Mouse (Mus musculus): ENCODE measurements around the gene Adgrl3. TPM values are rescaled to one million over a fixed set of nuclear protein-coding genes. Genes with fewer than 3 reads are reported as not detected.

Adgrl3 gene
- polyA plus RNA-seq, 1 experiment from 2014 or later, result 18.8 TPM

DNA sequence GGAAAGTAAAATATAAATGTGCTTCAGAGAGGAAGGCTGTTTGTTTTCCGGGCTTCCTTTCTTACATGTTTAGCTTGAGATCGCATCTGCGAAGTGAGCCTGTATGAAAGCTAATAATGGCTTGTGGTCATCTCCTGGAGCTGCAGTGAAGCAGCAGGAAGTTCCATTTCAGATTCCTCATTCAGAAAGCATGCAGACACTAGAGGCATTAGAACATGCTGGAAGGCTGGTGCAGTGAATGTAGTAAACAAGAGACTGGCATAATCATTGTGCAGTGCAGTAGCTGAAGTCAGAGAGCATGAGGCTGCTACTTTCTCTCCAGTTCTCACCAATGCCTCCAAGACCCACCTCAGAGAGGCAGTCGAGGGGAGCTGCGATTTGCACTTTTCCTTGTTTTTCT is 601.2 kb downstream of the Adgrl3 start:
- DNase-seq (ENCODE audit: low spot score), result no peak
- H3K27ac ChIP-seq (replicated peaks; ENCODE audit: low read depth, low read length), result no peak overlapping the region
- no peaks in the 10 kb centered on the region for H3K4me1 ChIP-seq (ENCODE audit: control insufficient read depth, insufficient read depth, low read length)
- no peak for ATAC-seq (replicated peaks; ENCODE audit: insufficient number of reproducible peaks, low FRiP score, low TSS enrichment, low read depth)
- H3K36me3 ChIP-seq (replicated peaks; ENCODE audit: control insufficient read depth, insufficient read depth, low read depth, low read length), result no peaks in the 10 kb centered on the region
- WGBS, result 90% methylated on average over 5 of the region's 5 CpGs
- H3K4me2 ChIP-seq (ENCODE audit: low read depth, low read length), result no peak overlapping the region
- H3K27me3 ChIP-seq (ENCODE audit: control insufficient read depth, insufficient read depth, low read length), result no peaks in the 10 kb centered on the region
- no peak overlapping the region for H3K9ac ChIP-seq (replicated peaks; ENCODE audit: low read length)
- H3K4me3 ChIP-seq (ENCODE audit: low read depth, low read length), result no peak overlapping the region
- H3K9me3 ChIP-seq (replicated peaks; ENCODE audit: control insufficient read depth, low read length), result no peaks in the 10 kb centered on the region

DNA sequence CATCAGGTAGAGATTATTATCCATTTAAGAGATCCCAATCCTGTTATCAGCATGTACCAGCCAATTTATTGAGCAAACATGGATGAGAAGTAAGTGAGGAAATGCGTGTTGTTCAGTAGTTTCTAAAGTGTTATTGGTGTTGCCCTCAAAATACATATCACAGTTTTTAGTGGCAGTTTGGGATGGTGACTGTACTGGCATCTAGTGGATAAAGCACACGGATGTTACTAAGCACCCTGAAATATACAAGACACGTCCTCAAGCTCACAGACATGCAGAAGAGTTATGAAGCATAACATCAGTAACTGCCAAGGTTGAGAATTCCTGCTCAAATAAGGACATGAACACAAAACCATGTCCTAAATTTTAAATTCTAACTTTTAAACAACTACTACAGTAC is 601.8 kb downstream of the Adgrl3 start:
- no peak overlapping the region for H3K4me3 ChIP-seq (ENCODE audit: low read depth, low read length)
- H3K4me1 ChIP-seq (ENCODE audit: control insufficient read depth, insufficient read depth, low read length), result no peaks in the 10 kb centered on the region
- ATAC-seq (replicated peaks; ENCODE audit: insufficient number of reproducible peaks, low FRiP score, low TSS enrichment, low read depth) (no peak), DNase-seq (ENCODE audit: low spot score) (no peak)
- WGBS, result 86% methylated on average over 3 of the region's 3 CpGs
- H3K27ac ChIP-seq (replicated peaks; ENCODE audit: low read depth, low read length), result no peak overlapping the region
- H3K27me3 ChIP-seq (ENCODE audit: control insufficient read depth, insufficient read depth, low read length), result no peaks in the 10 kb centered on the region
- no peak overlapping the region for H3K9ac ChIP-seq (replicated peaks; ENCODE audit: low read length)
- H3K36me3 ChIP-seq (replicated peaks; ENCODE audit: control insufficient read depth, insufficient read depth, low read depth, low read length), result no peaks in the 10 kb centered on the region
- H3K9me3 ChIP-seq (replicated peaks; ENCODE audit: control insufficient read depth, low read length), result no peaks in the 10 kb centered on the region
- no peak overlapping the region for H3K4me2 ChIP-seq (ENCODE audit: low read depth, low read length)

DNA sequence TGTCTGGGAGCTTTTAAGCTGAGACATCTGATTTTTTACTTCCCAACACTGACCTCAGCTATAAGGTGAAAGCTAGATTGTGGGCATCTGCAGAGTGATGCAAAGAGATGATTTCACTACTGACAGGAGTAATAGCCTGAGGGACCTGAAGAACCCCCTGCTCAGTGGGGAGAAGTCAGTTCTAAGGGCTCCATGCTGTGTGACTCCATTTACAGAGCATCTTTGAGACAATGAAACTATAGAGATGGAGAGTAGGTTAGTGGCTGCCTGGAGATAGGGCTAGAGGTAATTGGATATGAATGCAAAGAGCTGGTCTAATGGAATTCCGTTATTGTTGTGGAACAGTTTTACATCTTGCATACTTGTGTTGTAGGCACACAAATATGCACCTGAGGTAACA is 603.9 kb downstream of the Adgrl3 start:
- WGBS, result 11% methylated on average over 1 of the region's 1 CpGs
- Histone ChIP-seq H3K9ac (replicated peaks; ENCODE audit: low read length) (no peak overlapping the region), H3K27me3 (ENCODE audit: control insufficient read depth, insufficient read depth, low read length) (no peaks in the 10 kb centered on the region)

DNA sequence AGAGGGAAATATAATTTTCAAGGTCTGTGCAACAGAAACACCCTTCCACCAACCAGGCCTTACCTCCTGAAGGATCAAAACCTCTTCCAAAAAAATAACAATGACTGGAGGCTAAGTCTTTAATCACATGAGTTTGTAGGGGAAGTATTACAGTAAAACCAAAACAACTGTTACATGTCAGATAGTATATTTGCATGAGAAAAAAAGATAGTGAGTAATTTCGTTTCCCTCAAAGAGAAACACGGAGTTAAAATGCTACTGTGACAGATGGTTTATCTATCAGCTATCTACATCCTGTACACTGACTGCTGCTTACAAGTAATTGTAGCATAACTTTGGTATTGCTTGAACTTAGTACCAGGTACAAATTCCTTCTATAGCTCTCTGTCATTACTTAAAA is 616.2 kb downstream of the Adgrl3 start:
- no peak for ATAC-seq (replicated peaks; ENCODE audit: insufficient number of reproducible peaks, low FRiP score, low TSS enrichment, low read depth)
- Histone ChIP-seq H3K4me3 (ENCODE audit: low read depth, low read length) (no peak overlapping the region), H3K27ac (replicated peaks; ENCODE audit: low read depth, low read length) (no peak overlapping the region), H3K27me3 (ENCODE audit: control insufficient read depth, insufficient read depth, low read length) (no peaks in the 10 kb centered on the region), H3K4me1 (ENCODE audit: control insufficient read depth, insufficient read depth, low read length) (no peaks in the 10 kb centered on the region), H3K9me3 (replicated peaks; ENCODE audit: control insufficient read depth, low read length) (no peaks in the 10 kb centered on the region), H3K36me3 (replicated peaks; ENCODE audit: control insufficient read depth, insufficient read depth, low read depth, low read length) (no peaks in the 10 kb centered on the region), H3K9ac (replicated peaks; ENCODE audit: low read length) (no peak overlapping the region), H3K4me2 (ENCODE audit: low read depth, low read length) (no peak overlapping the region)
- WGBS, result 79% methylated on average over 2 of the region's 2 CpGs
- no peak for DNase-seq (ENCODE audit: low spot score)

More for the DNA sequence above, 603.9 kb downstream of the Adgrl3 start:
- no peak overlapping the region for H3K27ac ChIP-seq (replicated peaks; ENCODE audit: low read depth, low read length)
- no peak for DNase-seq (ENCODE audit: low spot score)
- H3K4me3 ChIP-seq (ENCODE audit: low read depth, low read length), result no peak overlapping the region
- no peaks in the 10 kb centered on the region for H3K9me3 ChIP-seq (replicated peaks; ENCODE audit: control insufficient read depth, low read length)
- no peak for ATAC-seq (replicated peaks; ENCODE audit: insufficient number of reproducible peaks, low FRiP score, low TSS enrichment, low read depth)
- no peaks in the 10 kb centered on the region for H3K4me1 ChIP-seq (ENCODE audit: control insufficient read depth, insufficient read depth, low read length)
- H3K4me2 ChIP-seq (ENCODE audit: low read depth, low read length), result no peak overlapping the region
- no peaks in the 10 kb centered on the region for H3K36me3 ChIP-seq (replicated peaks; ENCODE audit: control insufficient read depth, insufficient read depth, low read depth, low read length)

DNA sequence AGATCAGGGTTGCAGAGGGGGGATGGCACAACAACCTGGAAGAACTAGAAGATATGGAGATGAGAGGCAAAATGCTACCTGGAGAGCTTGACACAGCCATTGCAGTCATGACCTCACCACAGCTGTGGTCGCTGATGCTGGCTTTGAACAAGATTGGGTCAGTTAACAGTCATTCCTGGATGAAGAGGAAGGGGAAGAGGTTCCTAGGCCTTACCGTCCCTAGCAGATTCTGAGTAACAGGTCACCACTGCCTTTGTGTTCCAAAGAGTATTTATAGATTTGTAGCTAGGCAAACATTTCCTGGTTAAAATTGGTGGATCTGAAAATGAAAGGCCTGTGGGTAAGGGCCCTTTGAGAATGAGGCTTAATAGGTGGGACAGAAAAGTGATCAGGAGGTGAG is 618.5 kb downstream of the Adgrl3 start:
- DNase-seq (ENCODE audit: low spot score), result no peak
- ATAC-seq (replicated peaks; ENCODE audit: insufficient number of reproducible peaks, low FRiP score, low TSS enrichment, low read depth), result no peak
- Histone ChIP-seq H3K27me3 (ENCODE audit: control insufficient read depth, insufficient read depth, low read length) (no peaks in the 10 kb centered on the region), H3K9me3 (replicated peaks; ENCODE audit: control insufficient read depth, low read length) (no peaks in the 10 kb centered on the region), H3K27ac (replicated peaks; ENCODE audit: low read depth, low read length) (no peak overlapping the region), H3K9ac (replicated peaks; ENCODE audit: low read length) (no peak overlapping the region), H3K4me1 (ENCODE audit: control insufficient read depth, insufficient read depth, low read length) (no peaks in the 10 kb centered on the region), H3K4me2 (ENCODE audit: low read depth, low read length) (no peak overlapping the region), H3K4me3 (ENCODE audit: low read depth, low read length) (no peak overlapping the region), H3K36me3 (replicated peaks; ENCODE audit: control insufficient read depth, insufficient read depth, low read depth, low read length) (no peaks in the 10 kb centered on the region)
- WGBS, result 91% methylated on average over 2 of the region's 2 CpGs

DNA sequence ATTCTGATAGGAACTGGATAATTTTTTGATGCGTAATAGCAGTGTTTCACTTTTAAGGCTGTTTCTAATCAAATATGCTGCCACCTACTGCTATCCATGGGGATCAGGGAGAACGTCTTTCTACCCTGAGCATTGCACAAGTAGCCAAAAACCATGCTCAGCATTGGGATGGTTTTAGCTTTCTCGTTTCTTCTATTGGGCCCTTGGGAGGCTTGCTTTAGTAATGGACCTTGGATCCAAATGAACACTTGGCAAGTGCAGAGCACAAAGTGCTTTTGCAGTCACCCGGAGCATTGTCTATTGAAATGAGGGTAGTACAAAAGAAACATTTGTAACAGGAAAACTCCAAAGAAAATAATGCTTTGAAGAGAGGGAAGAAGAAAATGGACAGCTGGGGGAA is 620.2 kb downstream of the Adgrl3 start:
- no peaks in the 10 kb centered on the region for H3K9me3 ChIP-seq (replicated peaks; ENCODE audit: control insufficient read depth, low read length)
- H3K27ac ChIP-seq (replicated peaks; ENCODE audit: low read depth, low read length), result no peak overlapping the region
- WGBS, result 69% methylated on average over 4 of the region's 4 CpGs
- ATAC-seq (replicated peaks; ENCODE audit: insufficient number of reproducible peaks, low FRiP score, low TSS enrichment, low read depth) (no peak), DNase-seq (ENCODE audit: low spot score) (no peak)
- no peak overlapping the region for H3K9ac ChIP-seq (replicated peaks; ENCODE audit: low read length)
- H3K36me3 ChIP-seq (replicated peaks; ENCODE audit: control insufficient read depth, insufficient read depth, low read depth, low read length), result no peaks in the 10 kb centered on the region
- H3K27me3 ChIP-seq (ENCODE audit: control insufficient read depth, insufficient read depth, low read length), result no peaks in the 10 kb centered on the region
- H3K4me3 ChIP-seq (ENCODE audit: low read depth, low read length), result no peak overlapping the region
- no peaks in the 10 kb centered on the region for H3K4me1 ChIP-seq (ENCODE audit: control insufficient read depth, insufficient read depth, low read length)
- H3K4me2 ChIP-seq (ENCODE audit: low read depth, low read length), result no peak overlapping the region

DNA sequence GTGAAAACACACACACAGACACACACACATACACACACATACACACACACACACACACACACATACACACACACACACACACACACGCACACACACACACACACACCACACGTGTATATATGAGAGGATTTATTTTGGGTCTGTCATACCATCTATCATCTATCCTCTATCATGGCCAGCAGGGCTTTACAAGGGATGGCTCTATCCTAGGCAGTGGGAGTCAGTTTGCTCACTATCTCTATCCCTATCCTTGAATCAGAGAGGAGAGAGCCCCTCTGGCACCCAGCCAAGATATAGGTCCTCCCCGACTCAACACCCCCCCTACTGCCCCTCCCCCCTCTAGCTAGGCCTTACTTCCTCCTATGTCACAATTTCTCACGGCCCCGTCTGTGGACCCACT is 625.6 kb downstream of the Adgrl3 start:
- Histone ChIP-seq H3K9me3 (replicated peaks; ENCODE audit: control insufficient read depth, low read length) (no peaks in the 10 kb centered on the region), H3K4me3 (ENCODE audit: low read depth, low read length) (no peak overlapping the region), H3K9ac (replicated peaks; ENCODE audit: low read length) (no peak overlapping the region), H3K27ac (replicated peaks; ENCODE audit: low read depth, low read length) (no peak overlapping the region), H3K4me2 (ENCODE audit: low read depth, low read length) (no peak overlapping the region), H3K36me3 (replicated peaks; ENCODE audit: control insufficient read depth, insufficient read depth, low read depth, low read length) (no peaks in the 10 kb centered on the region), H3K4me1 (ENCODE audit: control insufficient read depth, insufficient read depth, low read length) (no peaks in the 10 kb centered on the region), H3K27me3 (ENCODE audit: control insufficient read depth, insufficient read depth, low read length) (no peaks in the 10 kb centered on the region)
- no peak for DNase-seq (ENCODE audit: low spot score)
- 84% methylated on average over 5 of the region's 5 CpGs for WGBS
- no peak for ATAC-seq (replicated peaks; ENCODE audit: insufficient number of reproducible peaks, low FRiP score, low TSS enrichment, low read depth)

DNA sequence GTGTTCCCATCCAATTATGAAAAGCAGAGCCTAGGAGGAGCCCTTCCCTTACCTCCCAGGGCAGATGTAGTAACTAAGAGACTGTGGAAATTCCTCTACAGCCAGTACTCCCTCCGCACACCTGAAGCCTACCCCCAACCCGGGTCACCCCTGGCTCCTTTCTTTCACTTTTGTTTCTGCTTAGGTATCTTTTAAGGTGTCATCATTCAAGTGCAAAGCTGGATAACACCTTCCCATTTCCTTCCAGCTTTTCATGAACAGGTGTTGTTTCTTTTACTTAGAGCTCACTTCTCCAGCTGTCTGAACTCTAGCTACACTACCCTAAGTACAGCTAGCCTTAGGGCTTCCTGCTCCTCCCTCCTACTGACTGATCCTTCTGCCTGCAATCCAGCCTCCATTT is 634.0 kb downstream of the Adgrl3 start:
- ATAC-seq (replicated peaks; ENCODE audit: insufficient number of reproducible peaks, low FRiP score, low TSS enrichment, low read depth) (no peak), DNase-seq (ENCODE audit: low spot score) (no peak)
- H3K36me3 ChIP-seq (replicated peaks; ENCODE audit: control insufficient read depth, insufficient read depth, low read depth, low read length), result no peaks in the 10 kb centered on the region
- no peak overlapping the region for H3K9ac ChIP-seq (replicated peaks; ENCODE audit: low read length)
- no peaks in the 10 kb centered on the region for H3K9me3 ChIP-seq (replicated peaks; ENCODE audit: control insufficient read depth, low read length)
- 52% methylated on average over 2 of the region's 2 CpGs for WGBS
- H3K27ac ChIP-seq (replicated peaks; ENCODE audit: low read depth, low read length), result no peak overlapping the region
- no peak overlapping the region for H3K4me2 ChIP-seq (ENCODE audit: low read depth, low read length)
- no peak overlapping the region for H3K4me3 ChIP-seq (ENCODE audit: low read depth, low read length)
- H3K27me3 ChIP-seq (ENCODE audit: control insufficient read depth, insufficient read depth, low read length), result no peaks in the 10 kb centered on the region
- no peaks in the 10 kb centered on the region for H3K4me1 ChIP-seq (ENCODE audit: control insufficient read depth, insufficient read depth, low read length)
